Mouse (Mus musculus) midbrain, embryonic 14.5 days (tissue): ENCODE data around the gene Kif7. TPM values are rescaled to one million over a fixed set of nuclear protein-coding genes. Genes with fewer than 3 reads are reported as not detected.
A peak's percentile ranks its signal among the peaks of the same experiment; 100 is the strongest.

ENCODE experiments used
- ATAC-seq: fragments of 200-750 bp; cut with Nextera tagmentation; 2 replicates; pipeline ENCODE4 v1.8.0; 2017; ENCODE audit warnings: moderate number of reproducible peaks, moderate library complexity; ENCODE audit not compliant: low FRiP score, low TSS enrichment
- DNase-seq: peaks from one replicate; pipeline ENCODE4 v3.0.0-alpha.2; 2015
- H3K27ac ChIP-seq: fragments of 300-500 bp; sonication (generic); replicated peaks from 2 replicates; pipeline ENCODE4 v1.5.1; 2014; ENCODE audit warnings: mild to moderate bottlenecking, low read depth, low read length, moderate library complexity
- H3K27me3 ChIP-seq: fragments of 300-500 bp; sonication (generic); 2 replicates; pipeline ENCODE4 v1.6.1; 2014; ENCODE audit warnings: low read length, control low read depth, mixed read lengths; ENCODE audit not compliant: control insufficient read depth, insufficient read depth
- H3K36me3 ChIP-seq: fragments of 300-500 bp; sonication (generic); 2 replicates; pipeline ENCODE4 v1.6.1; 2014; ENCODE audit warnings: low read length, control low read depth; ENCODE audit not compliant: control insufficient read depth, insufficient read depth
- H3K4me1 ChIP-seq: fragments of 300-500 bp; sonication (generic); 2 replicates; pipeline ENCODE4 v1.6.1; 2014; ENCODE audit warnings: mild to moderate bottlenecking, antibody characterized with exemption, low read length, control low read depth; ENCODE audit not compliant: control insufficient read depth, insufficient read depth
- H3K4me2 ChIP-seq: fragments of 300-500 bp; sonication (generic); 2 replicates; pipeline ENCODE4 v1.6.1; 2014; ENCODE audit warnings: mild to moderate bottlenecking, low read length, moderate library complexity
- H3K4me3 ChIP-seq: fragments of 300-500 bp; sonication (generic); replicated peaks from 2 replicates; pipeline ENCODE4 v1.5.1; 2014; ENCODE audit warnings: low read depth, low read length
- H3K9ac ChIP-seq: fragments of 300-500 bp; sonication (generic); replicated peaks from 2 replicates; pipeline ENCODE4 v1.6.1; 2014; ENCODE audit warnings: mild to moderate bottlenecking, low read length, moderate library complexity
- H3K9me3 ChIP-seq: fragments of 300-500 bp; sonication (generic); 2 replicates; pipeline ENCODE4 v1.6.1; 2016; ENCODE audit warnings: low read length, control low read depth, mixed read lengths; ENCODE audit not compliant: control insufficient read depth
- WGBS: fragments of 180-500 bp; shearing (Covaris S2); extraction: QIAGEN DNeasy Blood & Tissue Kit; methylation state at CpG from one replicate; pipeline ENCODE4 v1.1.7; 2014; 5-methylcytosine and 5-hydroxymethylcytosine counted together
- polyA plus RNA-seq: library from polyadenylated mRNA; unstranded; fragments of >200 nt; fragmentation: Nextera tagmentation; extraction: Ambion mirVana; gene quantifications from 2 replicates; pipeline ENCODE4 v1.2.1, GENCODE M21; 2014

Gene Kif7
- 1.8 and 2.4 TPM in 2 replicates for polyA plus RNA-seq

GRCm38 (mm10) chr7:79715187-79715981 lies at the start of gene Kif7:
TSS of gene Kif7 (minus strand) at chr7:79715720.
- peak within 1 kb of the TSS; percentile 90 for H3K4me2 ChIP-seq
- no peaks in the 10 kb centered on the region for H3K9me3 ChIP-seq
- under 1% methylated on average over 52 of the region's 55 CpGs for WGBS
- peaks cover 16% of the 10 kb centered on the region for H3K4me1 ChIP-seq
- peak within 1 kb of the TSS; percentile 60 for H3K9ac ChIP-seq
- DNase-seq (peak; percentile 86), ATAC-seq (peak; percentile 87)
- no peaks in the 10 kb centered on the region for H3K36me3 ChIP-seq
- H3K27ac ChIP-seq = no peak within 1 kb of the TSS; the same call in 1 of the 2 replicates
- peak within 1 kb of the TSS; percentile 55 for H3K4me3 ChIP-seq
- H3K27me3 ChIP-seq = peaks cover 3% of the 10 kb centered on the region; the same call in 1 of the 2 replicates

- Histone ChIP-seq H3K27me3 (no peaks in the 10 kb centered on the region), H3K4me1 (no peaks in the 10 kb centered on the region), H3K9ac (no peak overlapping the region), H3K4me2 (no peak overlapping the region), H3K27ac (no peak overlapping the region), H3K4me3 (no peak overlapping the region), H3K9me3 (no peaks in the 10 kb centered on the region), H3K36me3 (no peaks in the 10 kb centered on the region)
- WGBS = 82% methylated on average over 8 of the region's 8 CpGs
- ATAC-seq (no peak), DNase-seq (no peak)
Measured at GRCm38 (mm10) chr7:79762106-79762505, 46.6 kb upstream of the Kif7 start.

GRCm38 (mm10) chr7:79761124-79761876 lies 45.8 kb upstream of the Kif7 start:
- H3K27me3 ChIP-seq = no peaks in the 10 kb centered on the region
- no peak overlapping the region for H3K9ac ChIP-seq
- H3K4me3 ChIP-seq = no peak overlapping the region
- no peak overlapping the region for H3K4me2 ChIP-seq
- no peaks in the 10 kb centered on the region for H3K9me3 ChIP-seq
- no peaks in the 10 kb centered on the region for H3K36me3 ChIP-seq
- DNase-seq = no peak
- 84% methylated on average over 5 of the region's 5 CpGs for WGBS
- H3K4me1 ChIP-seq = no peaks in the 10 kb centered on the region
- ATAC-seq = no peak
- no peak overlapping the region for H3K27ac ChIP-seq

- no peak for DNase-seq
- Histone ChIP-seq H3K27me3 (no peaks in the 10 kb centered on the region), H3K27ac (no peak overlapping the region), H3K4me1 (no peaks in the 10 kb centered on the region), H3K9ac (no peak overlapping the region), H3K36me3 (no peaks in the 10 kb centered on the region), H3K4me2 (no peak overlapping the region), H3K4me3 (no peak overlapping the region), H3K9me3 (no peaks in the 10 kb centered on the region)
- no peak for ATAC-seq
Measured at GRCm38 (mm10) chr7:79759766-79760165, 44.2 kb upstream of the Kif7 start.

GRCm38 (mm10) chr7:79758176-79758575 lies 42.7 kb upstream of the Kif7 start:
- DNase-seq = no peak
- WGBS = 82% methylated on average over 6 of the region's 6 CpGs

GRCm38 (mm10) chr7:79756334-79756733 lies 40.8 kb upstream of the Kif7 start:
- H3K9ac ChIP-seq = no peak overlapping the region
- H3K4me3 ChIP-seq = no peak overlapping the region
- H3K4me2 ChIP-seq = no peak overlapping the region
- no peaks in the 10 kb centered on the region for H3K36me3 ChIP-seq
- no peak overlapping the region for H3K27ac ChIP-seq
- H3K9me3 ChIP-seq = no peaks in the 10 kb centered on the region
- no peak for ATAC-seq
- no peak for DNase-seq
- H3K27me3 ChIP-seq = no peaks in the 10 kb centered on the region
- WGBS = 54% methylated on average over 2 of the region's 2 CpGs
- no peaks in the 10 kb centered on the region for H3K4me1 ChIP-seq

More at GRCm38 (mm10) chr7:79758176-79758575, 42.7 kb upstream of the Kif7 start:
- H3K4me3 ChIP-seq = no peak overlapping the region
- H3K36me3 ChIP-seq = no peaks in the 10 kb centered on the region
- no peak overlapping the region for H3K27ac ChIP-seq
- no peaks in the 10 kb centered on the region for H3K9me3 ChIP-seq
- no peak for ATAC-seq
- H3K27me3 ChIP-seq = no peaks in the 10 kb centered on the region
- H3K4me2 ChIP-seq = no peak overlapping the region
- H3K9ac ChIP-seq = no peak overlapping the region
- no peaks in the 10 kb centered on the region for H3K4me1 ChIP-seq

- no peak overlapping the region for H3K27ac ChIP-seq
- ATAC-seq = no peak
- DNase-seq = no peak
Measured at GRCm38 (mm10) chr7:79749511-79749910, 34.0 kb upstream of the Kif7 start.

GRCm38 (mm10) chr7:79747659-79748058 lies 32.1 kb upstream of the Kif7 start:
- no peaks in the 10 kb centered on the region for H3K9me3 ChIP-seq
- H3K9ac ChIP-seq = no peak overlapping the region
- ATAC-seq (no peak), DNase-seq (no peak)
- H3K4me1 ChIP-seq = peaks cover 3% of the 10 kb centered on the region
- no peak overlapping the region for H3K4me2 ChIP-seq
- H3K27ac ChIP-seq = no peak overlapping the region
- H3K36me3 ChIP-seq = no peaks in the 10 kb centered on the region
- WGBS = 80% methylated on average over 6 of the region's 6 CpGs
- H3K4me3 ChIP-seq = no peak overlapping the region
- no peaks in the 10 kb centered on the region for H3K27me3 ChIP-seq

More at GRCm38 (mm10) chr7:79749511-79749910, 34.0 kb upstream of the Kif7 start:
- Histone ChIP-seq H3K4me2 (no peak overlapping the region), H3K4me3 (no peak overlapping the region), H3K27me3 (no peaks in the 10 kb centered on the region), H3K4me1 (no peaks in the 10 kb centered on the region), H3K9ac (no peak overlapping the region), H3K36me3 (no peaks in the 10 kb centered on the region), H3K9me3 (no peaks in the 10 kb centered on the region)
- 87% methylated on average over 6 of the region's 6 CpGs for WGBS
